Mouse (Mus musculus) liver, embryonic 15.5 days (tissue): Measurements from ENCODE around the gene Bfsp2. TPM values are rescaled to one million over a fixed set of nuclear protein-coding genes. Genes with fewer than 3 reads are reported as not detected.
"Not testable (repeated sequence)": the region's sequence is repeated elsewhere in the genome, so short reads cannot be mapped to it uniquely, and the experiment has no call there.

Experiments used
- ATAC-seq: fragments of 200-750 bp; cut with Nextera tagmentation; 2 replicates; pipeline ENCODE4 v1.8.0; 2017; ENCODE audit warnings: moderate number of reproducible peaks, mild to moderate bottlenecking, moderate library complexity; ENCODE audit not compliant: insufficient read depth
- H3K27ac ChIP-seq: fragments of 300-500 bp; sonication (generic); replicated peaks from 2 replicates; pipeline ENCODE4 v1.5.1; 2015; ENCODE audit warnings: mild to moderate bottlenecking, inconsistent platforms
- H3K27me3 ChIP-seq: fragments of 300-500 bp; sonication (generic); 2 replicates; pipeline ENCODE4 v1.6.1; 2015; ENCODE audit warnings: mild to moderate bottlenecking, inconsistent platforms
- H3K36me3 ChIP-seq: fragments of 300-500 bp; sonication (generic); replicated peaks from 2 replicates; pipeline ENCODE4 v1.6.1; 2015; ENCODE audit warnings: moderate library complexity, mild to moderate bottlenecking, inconsistent platforms
- H3K4me1 ChIP-seq: fragments of 300-500 bp; sonication (generic); replicated peaks from 2 replicates; pipeline ENCODE4 v1.6.1; 2015; ENCODE audit warnings: inconsistent platforms
- H3K4me2 ChIP-seq: fragments of 300-500 bp; sonication (generic); 2 replicates; pipeline ENCODE4 v1.6.1; 2015; ENCODE audit warnings: moderate library complexity, mild to moderate bottlenecking, inconsistent platforms
- H3K4me3 ChIP-seq: fragments of 300-500 bp; sonication (generic); replicated peaks from 2 replicates; pipeline ENCODE4 v1.5.1; 2015; ENCODE audit warnings: mild to moderate bottlenecking, inconsistent platforms
- H3K9ac ChIP-seq: fragments of 300-500 bp; sonication (generic); 2 replicates; pipeline ENCODE4 v1.6.1; 2015; ENCODE audit warnings: moderate library complexity, mild to moderate bottlenecking, inconsistent platforms
- H3K9me3 ChIP-seq: fragments of 300-500 bp; sonication (generic); replicated peaks from 2 replicates; pipeline ENCODE4 v1.6.1; 2016; ENCODE audit warnings: inconsistent platforms
- WGBS: fragments of 180-500 bp; shearing (Covaris S2); methylation state at CpG from one replicate; pipeline ENCODE4 v1.1.7; 2015; ENCODE audit warnings: mixed read lengths; ENCODE audit not compliant: insufficient replicate concordance; 5-methylcytosine and 5-hydroxymethylcytosine counted together
- polyA plus RNA-seq: library from polyadenylated mRNA; unstranded; fragments of >200 nt; fragmentation: Nextera tagmentation; extraction: Ambion mirVana; gene quantifications from 2 replicates; pipeline ENCODE4 v1.2.1, GENCODE M21; 2015

Bfsp2 gene
- polyA plus RNA-seq, 1 experiment from 2014 or later = 2.5 TPM

DNA sequence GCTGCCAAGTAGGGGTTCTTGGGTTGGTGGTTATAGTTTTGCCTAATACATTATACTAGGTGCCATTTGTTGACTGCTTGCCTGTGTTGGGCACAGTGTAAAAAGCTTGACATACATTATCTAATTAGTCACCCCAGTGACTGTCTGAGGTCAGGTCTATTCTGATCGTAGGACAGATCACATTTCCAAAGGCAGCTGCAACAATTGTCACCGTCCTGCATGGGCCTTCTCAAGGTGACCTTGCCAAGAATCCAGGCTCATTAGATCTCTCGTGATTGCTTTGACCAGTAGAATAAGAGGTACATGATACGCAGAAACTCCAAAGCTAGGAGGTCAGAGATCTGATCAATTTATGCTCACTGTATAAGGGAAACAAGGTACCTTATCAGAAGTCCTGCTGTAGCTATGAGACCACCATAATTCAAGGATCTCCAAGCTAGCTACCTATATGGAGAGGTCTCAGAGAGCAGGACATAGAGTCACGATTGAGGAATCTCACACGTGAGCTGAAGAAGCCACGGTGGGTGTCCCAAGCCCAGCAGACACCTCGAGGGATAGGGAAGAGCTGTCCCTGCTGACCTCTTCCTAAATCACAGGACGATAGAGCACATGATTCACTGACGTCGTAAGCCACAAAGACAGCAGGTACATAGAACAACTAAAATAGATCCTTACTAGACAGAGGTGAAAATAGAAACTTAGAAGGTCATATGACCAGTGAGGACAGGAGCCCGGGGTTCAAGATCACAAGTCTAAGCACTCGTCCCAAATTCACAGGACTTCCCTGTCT, 49.6 kb downstream of the Bfsp2 start:
- WGBS = 67% methylated on average over 13 of the region's 13 CpGs
- Histone ChIP-seq H3K4me2 (no peak overlapping the region), H3K4me1 (no peaks in the 10 kb centered on the region)

GRCm38 (mm10) chr9:103426425-103426824, 53.8 kb downstream of the Bfsp2 start:
- Histone ChIP-seq H3K9me3 (no peaks in the 10 kb centered on the region), H3K4me3 (no peak overlapping the region), H3K36me3 (no peaks in the 10 kb centered on the region), H3K4me2 (no peak overlapping the region), H3K4me1 (no peaks in the 10 kb centered on the region), H3K27ac (no peak overlapping the region), H3K9ac (no peak overlapping the region), H3K27me3 (no peaks in the 10 kb centered on the region)
- WGBS = 52% methylated on average over 11 of the region's 11 CpGs
- ATAC-seq = no peak

More for the DNA sequence above, 49.6 kb downstream of the Bfsp2 start:
- Histone ChIP-seq H3K4me3 (no peak overlapping the region), H3K36me3 (no peaks in the 10 kb centered on the region), H3K27ac (no peak overlapping the region), H3K9ac (no peak overlapping the region), H3K27me3 (no peaks in the 10 kb centered on the region), H3K9me3 (no peaks in the 10 kb centered on the region)
- ATAC-seq = no peak

DNA sequence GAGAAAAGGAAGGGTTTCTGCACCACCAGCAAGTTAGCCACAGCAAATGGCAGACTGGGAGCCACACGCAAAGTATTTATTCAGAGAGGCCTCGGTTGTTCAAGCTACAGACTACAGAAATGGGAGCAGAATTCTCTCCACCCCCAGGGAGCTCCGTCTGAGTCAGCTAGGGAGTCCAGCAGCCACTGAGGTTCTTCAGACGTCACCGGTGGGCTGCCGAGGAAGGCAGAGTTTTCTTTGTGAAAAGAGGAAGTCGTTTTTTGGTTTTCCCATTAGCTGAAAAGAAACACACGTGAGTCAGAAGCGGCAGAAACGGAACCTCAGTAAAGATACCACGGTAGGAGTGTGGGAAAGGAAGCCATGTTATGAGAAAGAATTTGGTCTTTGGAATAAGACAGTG, 55.4 kb downstream of the Bfsp2 start:
- 19% methylated on average over 11 of the region's 11 CpGs for WGBS
- H3K36me3 ChIP-seq = no peaks in the 10 kb centered on the region
- ATAC-seq = no peak
- no peaks in the 10 kb centered on the region for H3K4me1 ChIP-seq
- H3K4me2 ChIP-seq = no peak overlapping the region
- H3K4me3 ChIP-seq = no peak overlapping the region
- H3K27me3 ChIP-seq = no peaks in the 10 kb centered on the region
- no peaks in the 10 kb centered on the region for H3K9me3 ChIP-seq
- no peak overlapping the region for H3K9ac ChIP-seq
- H3K27ac ChIP-seq = no peak overlapping the region

DNA sequence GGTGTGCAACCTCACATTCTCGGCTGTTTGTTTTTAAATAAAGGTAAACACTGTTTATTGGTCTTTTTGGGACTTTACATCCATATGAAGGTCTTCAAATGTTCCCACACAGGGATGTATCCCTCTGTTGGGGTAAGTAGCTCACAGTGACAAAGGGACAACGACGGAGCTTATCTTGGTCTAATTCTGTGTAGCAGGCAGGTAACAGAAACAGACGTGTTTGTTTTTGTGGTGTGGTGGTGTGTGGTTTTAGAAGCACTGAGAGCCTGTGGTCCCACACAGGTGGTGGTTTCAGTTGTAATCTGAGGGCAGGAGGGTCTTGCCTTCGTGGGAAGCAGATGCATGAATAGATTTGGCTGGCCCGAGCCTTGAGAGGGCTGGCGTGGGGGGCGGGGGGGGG, 56.3 kb downstream of the Bfsp2 start:
- no peak overlapping the region for H3K4me3 ChIP-seq
- 25% methylated on average over 8 of the region's 8 CpGs for WGBS
- H3K36me3 ChIP-seq = no peaks in the 10 kb centered on the region
- ATAC-seq = no peak
- H3K9me3 ChIP-seq = no peaks in the 10 kb centered on the region
- H3K4me2 ChIP-seq = no peak overlapping the region
- H3K27me3 ChIP-seq = no peaks in the 10 kb centered on the region
- no peak overlapping the region for H3K9ac ChIP-seq
- no peak overlapping the region for H3K27ac ChIP-seq
- H3K4me1 ChIP-seq = no peaks in the 10 kb centered on the region

DNA sequence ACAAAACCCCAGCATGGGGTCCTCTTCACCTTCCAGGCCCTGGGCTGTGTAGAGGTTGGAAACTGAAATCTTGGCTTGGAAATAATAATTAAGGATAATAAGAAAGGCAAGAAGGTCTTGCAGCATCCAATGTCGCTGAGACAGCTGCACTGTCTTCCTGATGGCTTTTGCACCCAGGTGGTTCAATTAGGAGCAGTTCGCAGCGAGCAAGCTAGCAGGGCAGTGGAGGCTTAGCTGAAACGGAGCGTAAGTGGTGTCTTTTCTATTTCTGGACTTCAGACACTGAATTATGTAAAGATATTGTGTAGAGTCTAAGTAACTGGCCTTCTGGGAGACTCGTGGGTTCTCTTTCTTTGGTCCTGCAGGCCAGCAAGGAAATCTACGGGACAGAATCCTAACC, 56.8 kb downstream of the Bfsp2 start:
- WGBS = 63% methylated on average over 7 of the region's 7 CpGs
- Histone ChIP-seq H3K36me3 (no peaks in the 10 kb centered on the region), H3K4me3 (no peak overlapping the region), H3K27me3 (no peaks in the 10 kb centered on the region), H3K27ac (no peak overlapping the region), H3K4me1 (no peaks in the 10 kb centered on the region), H3K9ac (no peak overlapping the region), H3K9me3 (no peaks in the 10 kb centered on the region), H3K4me2 (no peak overlapping the region)
- ATAC-seq = no peak

GRCm38 (mm10) chr9:103422847-103423246, 57.4 kb downstream of the Bfsp2 start:
- H3K4me3 ChIP-seq = no peak overlapping the region
- WGBS = 65% methylated on average over 18 of the region's 18 CpGs
- no peaks in the 10 kb centered on the region for H3K27me3 ChIP-seq
- H3K27ac ChIP-seq = no peak overlapping the region
- H3K4me2 ChIP-seq = no peak overlapping the region
- no peaks in the 10 kb centered on the region for H3K36me3 ChIP-seq
- H3K9ac ChIP-seq = no peak overlapping the region
- H3K9me3 ChIP-seq = no peaks in the 10 kb centered on the region
- H3K4me1 ChIP-seq = no peaks in the 10 kb centered on the region
- no peak for ATAC-seq

- Histone ChIP-seq H3K4me1 (no peaks in the 10 kb centered on the region), H3K27me3 (no peaks in the 10 kb centered on the region), H3K27ac (no peak overlapping the region), H3K9ac (no peak overlapping the region), H3K4me2 (no peak overlapping the region), H3K36me3 (no peaks in the 10 kb centered on the region), H3K9me3 (no peaks in the 10 kb centered on the region), H3K4me3 (no peak overlapping the region)
- 60% methylated on average over 3 of the region's 3 CpGs for WGBS
- no peak for ATAC-seq
Measured at GRCm38 (mm10) chr9:103420844-103421243, 59.4 kb downstream of the Bfsp2 start.

GRCm38 (mm10) chr9:103418786-103419185, 61.4 kb downstream of the Bfsp2 start:
- WGBS = 68% methylated on average over 2 of the region's 2 CpGs

DNA sequence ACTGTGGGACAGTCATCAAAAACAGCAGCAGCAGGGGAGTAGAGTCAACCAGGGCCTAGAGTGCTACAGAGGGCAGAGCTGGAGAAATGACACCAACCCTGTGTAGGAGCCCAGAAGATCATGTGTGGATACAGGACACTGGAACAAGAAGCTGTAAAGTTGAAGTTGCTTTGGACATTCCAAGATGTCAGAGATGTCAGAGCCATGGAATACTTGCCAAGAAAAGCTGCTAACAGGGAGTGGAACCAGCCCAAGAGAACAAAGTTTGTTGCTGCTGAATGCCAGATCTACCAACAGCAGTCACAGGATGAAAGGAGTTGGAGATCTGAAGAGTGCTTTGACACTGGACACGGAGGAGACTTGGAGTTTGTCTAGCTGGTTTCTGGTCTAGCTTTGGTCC, 62.0 kb downstream of the Bfsp2 start:
- not testable (repeated sequence) for ATAC-seq, H3K27ac ChIP-seq, H3K4me2 ChIP-seq, H3K9me3 ChIP-seq, H3K36me3 ChIP-seq, H3K27me3 ChIP-seq, H3K4me3 ChIP-seq, H3K4me1 ChIP-seq, H3K9ac ChIP-seq
- WGBS = 54% methylated on average over 1 of the region's 1 CpGs

More at GRCm38 (mm10) chr9:103418786-103419185, 61.4 kb downstream of the Bfsp2 start:
- H3K36me3 ChIP-seq = no peaks in the 10 kb centered on the region
- H3K9ac ChIP-seq = no peak overlapping the region
- no peaks in the 10 kb centered on the region for H3K9me3 ChIP-seq
- no peak overlapping the region for H3K27ac ChIP-seq
- no peak for ATAC-seq
- H3K4me2 ChIP-seq = no peak overlapping the region
- no peaks in the 10 kb centered on the region for H3K4me1 ChIP-seq
- H3K4me3 ChIP-seq = no peak overlapping the region
- no peaks in the 10 kb centered on the region for H3K27me3 ChIP-seq

- Histone ChIP-seq H3K9ac (no peak overlapping the region), H3K36me3 (no peaks in the 10 kb centered on the region), H3K4me3 (no peak overlapping the region), H3K9me3 (no peaks in the 10 kb centered on the region), H3K27ac (no peak overlapping the region), H3K4me1 (no peaks in the 10 kb centered on the region), H3K4me2 (no peak overlapping the region), H3K27me3 (no peaks in the 10 kb centered on the region)
- 71% methylated on average over 9 of the region's 9 CpGs for WGBS
- ATAC-seq = no peak
Measured at GRCm38 (mm10) chr9:103413457-103413856, 66.8 kb downstream of the Bfsp2 start.

DNA sequence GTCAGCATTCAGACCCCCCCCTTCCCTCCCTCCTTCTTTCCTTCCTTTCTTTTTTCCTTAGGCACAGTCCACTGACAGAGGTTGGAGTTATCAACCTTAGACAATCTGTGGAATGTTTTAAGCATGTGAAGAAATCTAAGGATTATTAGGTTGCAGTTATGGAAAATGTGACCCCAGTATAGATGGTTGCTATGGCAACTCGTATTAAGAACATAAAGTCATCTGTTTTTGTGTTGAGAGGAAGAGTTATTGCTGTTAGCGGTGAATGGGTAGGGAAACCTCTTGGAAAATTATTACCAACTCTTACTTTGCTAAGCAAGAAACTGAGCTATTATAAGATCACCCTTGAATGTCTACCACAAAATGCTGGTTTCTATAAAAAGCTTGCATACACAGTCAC, 71.1 kb downstream of the Bfsp2 start:
- no peaks in the 10 kb centered on the region for H3K9me3 ChIP-seq
- WGBS = 50% methylated on average over 2 of the region's 2 CpGs
- no peaks in the 10 kb centered on the region for H3K36me3 ChIP-seq
- H3K4me1 ChIP-seq = no peaks in the 10 kb centered on the region
- H3K27ac ChIP-seq = no peak overlapping the region
- no peak overlapping the region for H3K4me3 ChIP-seq
- no peak for ATAC-seq
- H3K27me3 ChIP-seq = no peaks in the 10 kb centered on the region
- H3K4me2 ChIP-seq = no peak overlapping the region
- H3K9ac ChIP-seq = no peak overlapping the region
